Mouse (Mus musculus) 3134 (cell line): Measurements from ENCODE around the gene H2-Eb1.
A peak's percentile ranks its signal among the peaks of the same experiment; 100 is the strongest.
"Not testable (repeated sequence)": the region's sequence is repeated elsewhere in the genome, so short reads cannot be mapped to it uniquely, and the experiment has no call there.

Experiments
- DNase-seq: peaks from one replicate; pipeline ENCODE4 v3.0.0-alpha.2; 2011; ENCODE audit warnings: low spot score; ENCODE audit not compliant: insufficient read length; ENCODE audit errors: extremely low read depth

Gene H2-Eb1

GRCm38 (mm10) chr17:34287648-34288047, 18.0 kb upstream of the H2-Eb1 start, which contains the start of gene H2-Aa:
TSS of gene H2-Aa (minus strand) at chr17:34287823.
- DNase-seq = peak; percentile 38

GRCm38 (mm10) chr17:34288131-34288530, 17.5 kb upstream of the H2-Eb1 start:
- no peak for DNase-seq

DNA sequence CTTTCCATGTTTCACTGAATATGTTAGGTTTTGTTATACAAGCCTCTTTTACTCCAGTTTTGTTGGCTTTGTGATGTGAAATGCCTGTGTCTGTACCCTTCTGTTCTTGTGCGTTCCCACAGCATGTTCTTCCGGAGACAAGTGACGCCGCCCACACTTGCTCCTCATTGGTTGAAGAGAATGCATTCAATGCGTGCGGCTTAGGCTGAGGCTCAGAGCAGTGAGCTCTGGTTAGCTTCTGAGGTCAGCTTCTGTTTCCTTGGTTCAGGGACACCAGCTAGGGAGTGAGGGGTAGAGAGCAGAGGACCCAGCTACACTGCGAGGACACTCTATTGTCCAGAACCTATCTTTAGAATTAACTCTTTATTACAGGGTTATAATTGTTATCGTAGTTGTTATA, 14.1 kb upstream of the H2-Eb1 start:
- no peak for DNase-seq

DNA sequence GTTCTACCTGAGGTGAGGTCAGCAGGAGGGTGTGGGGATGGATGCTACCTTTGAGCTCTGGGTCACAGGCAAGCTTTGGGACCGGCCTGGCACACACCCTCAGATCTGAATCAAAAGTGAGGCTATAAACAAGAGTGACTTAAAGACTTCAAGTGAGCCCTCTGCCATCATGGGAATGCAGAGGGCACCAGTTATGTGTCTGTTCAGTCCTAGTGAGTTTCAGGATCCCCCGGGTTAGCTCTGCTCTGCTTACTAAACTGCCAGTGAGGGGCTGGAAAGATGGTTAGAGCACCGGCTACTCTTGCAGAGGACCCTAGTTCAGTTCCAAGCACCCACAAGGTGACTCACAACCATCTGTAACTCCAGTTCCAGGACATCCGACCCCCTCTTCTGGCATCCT, 13.1 kb upstream of the H2-Eb1 start:
- DNase-seq = no peak

DNA sequence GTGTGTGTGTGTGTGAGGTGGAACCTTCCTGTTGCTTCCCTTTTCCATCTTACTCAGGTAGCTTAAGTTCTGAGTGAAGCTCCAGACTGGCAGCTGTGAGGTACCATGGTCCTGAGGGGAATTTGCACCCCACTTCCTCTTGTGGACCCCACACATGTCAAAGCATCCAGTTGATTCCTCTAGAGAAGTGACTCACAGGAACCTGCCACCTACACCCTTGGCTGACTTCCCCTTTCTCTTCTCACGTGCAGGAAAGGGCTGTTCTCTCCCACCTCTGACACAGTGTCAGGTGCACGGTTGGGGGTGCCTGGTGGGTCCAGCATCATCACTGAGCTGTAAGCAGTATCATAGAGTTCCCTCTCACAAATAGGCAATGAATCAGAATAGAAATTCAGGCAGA, 12.1 kb upstream of the H2-Eb1 start:
- DNase-seq = no peak

GRCm38 (mm10) chr17:34294249-34294648, 11.4 kb upstream of the H2-Eb1 start:
- no peak for DNase-seq

DNA sequence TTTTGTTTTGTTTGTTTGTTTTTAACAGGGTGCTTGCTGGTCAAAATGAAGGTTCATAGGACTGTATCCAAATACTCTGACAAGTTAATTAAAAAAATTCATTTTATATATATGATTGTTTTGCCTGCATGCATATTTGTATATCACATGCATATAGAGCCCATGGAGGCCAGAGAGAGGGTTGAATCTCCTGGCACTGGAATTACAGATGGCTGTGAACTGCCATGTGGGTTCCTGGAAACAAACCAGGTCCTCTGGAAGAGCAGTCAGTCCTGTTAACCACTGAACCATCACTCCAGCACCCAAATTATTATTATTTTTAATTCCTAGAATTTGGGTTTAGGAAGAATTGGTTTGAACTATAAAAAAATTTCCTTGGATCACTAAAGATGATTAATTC, 10.4 kb upstream of the H2-Eb1 start:
- no peak for DNase-seq

GRCm38 (mm10) chr17:34295891-34296794, 9.5 kb upstream of the H2-Eb1 start:
- DNase-seq = no peak

DNA sequence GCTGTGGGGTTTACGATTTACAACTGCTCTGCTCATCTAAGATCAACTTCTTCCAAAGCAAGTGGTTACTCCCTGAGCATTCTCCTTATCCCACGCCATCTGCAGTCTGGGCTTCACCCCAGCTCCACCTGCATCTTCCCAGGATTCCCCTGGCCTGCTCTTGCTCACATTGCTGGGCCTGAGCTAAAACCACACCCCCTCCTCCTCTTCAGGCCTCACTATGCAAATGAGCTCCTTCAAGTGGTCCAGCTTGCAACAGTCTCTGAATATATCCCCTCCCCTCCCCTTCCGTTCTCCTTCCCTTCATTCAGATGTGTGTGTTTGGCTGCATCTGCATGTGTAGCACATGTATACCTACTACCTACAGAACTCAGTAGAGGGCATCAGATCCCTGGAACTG, 6.3 kb upstream of the H2-Eb1 start:
- DNase-seq = no peak

DNA sequence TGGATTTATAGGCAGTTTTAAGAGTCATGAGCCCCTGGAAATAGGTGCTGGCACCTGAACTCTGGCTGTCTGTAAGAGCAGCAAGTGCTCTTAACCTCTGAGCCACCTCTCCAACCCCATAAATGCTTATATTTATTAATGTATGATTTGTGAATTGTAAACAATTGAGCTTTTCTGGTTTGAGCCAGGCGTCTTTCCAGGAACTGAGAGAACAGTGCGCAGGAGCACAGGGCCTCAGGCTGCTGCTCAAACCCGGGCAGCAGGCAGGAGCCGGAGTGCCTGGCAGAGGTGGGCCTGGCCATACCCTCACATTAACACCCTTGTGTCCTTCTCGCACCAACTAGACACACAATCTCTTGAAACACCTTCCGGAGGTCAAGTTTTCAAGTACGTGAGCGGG, 5.6 kb upstream of the H2-Eb1 start:
- no peak for DNase-seq

- DNase-seq = no peak
Measured at GRCm38 (mm10) chr17:34300691-34301566, 4.7 kb upstream of the H2-Eb1 start.

DNA sequence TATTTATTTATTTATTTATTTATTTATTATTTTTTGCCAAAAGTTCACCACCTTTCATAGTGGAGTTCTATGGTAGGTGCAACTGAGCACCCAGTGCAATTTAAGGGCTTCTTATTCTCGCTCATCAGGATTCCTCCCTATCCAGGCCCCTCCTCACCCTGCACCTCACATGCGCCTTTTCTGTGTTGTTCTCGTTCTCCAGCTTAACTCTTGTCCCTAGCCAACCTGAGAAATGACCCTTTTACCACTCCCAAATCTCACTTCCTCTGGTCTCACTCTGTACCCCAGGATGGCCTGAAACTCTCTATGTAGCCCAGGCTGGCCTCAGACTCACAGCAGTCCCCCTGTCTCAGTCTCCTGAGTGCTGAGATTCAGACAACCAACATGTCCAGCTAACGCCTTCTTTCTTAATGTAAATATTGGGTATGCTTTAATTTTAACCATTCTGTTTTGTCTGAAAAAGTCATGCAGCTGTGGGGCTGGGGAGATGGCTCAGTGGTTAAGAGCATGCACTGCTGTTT, 3.9 kb upstream of the H2-Eb1 start:
- DNase-seq = no peak

DNA sequence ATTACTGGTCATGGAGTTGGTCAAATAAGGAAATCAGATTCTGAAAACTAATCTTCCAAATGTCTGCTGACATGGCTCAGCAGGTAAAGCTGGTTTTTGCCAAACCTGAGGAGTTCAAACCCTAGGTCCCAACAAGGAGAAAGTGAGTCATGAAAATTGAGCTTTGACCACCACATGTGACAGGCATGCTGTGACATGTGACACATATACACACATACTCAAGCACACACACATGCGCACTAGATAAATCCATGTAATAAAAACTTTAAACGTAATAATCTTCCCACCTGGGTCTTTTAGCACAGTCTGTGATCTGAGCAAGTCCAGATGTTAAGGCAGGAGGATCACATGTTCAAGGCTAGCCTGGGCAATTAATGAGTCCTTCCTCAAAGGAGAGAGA, 1.9 kb upstream of the H2-Eb1 start:
- DNase-seq = no peak

DNA sequence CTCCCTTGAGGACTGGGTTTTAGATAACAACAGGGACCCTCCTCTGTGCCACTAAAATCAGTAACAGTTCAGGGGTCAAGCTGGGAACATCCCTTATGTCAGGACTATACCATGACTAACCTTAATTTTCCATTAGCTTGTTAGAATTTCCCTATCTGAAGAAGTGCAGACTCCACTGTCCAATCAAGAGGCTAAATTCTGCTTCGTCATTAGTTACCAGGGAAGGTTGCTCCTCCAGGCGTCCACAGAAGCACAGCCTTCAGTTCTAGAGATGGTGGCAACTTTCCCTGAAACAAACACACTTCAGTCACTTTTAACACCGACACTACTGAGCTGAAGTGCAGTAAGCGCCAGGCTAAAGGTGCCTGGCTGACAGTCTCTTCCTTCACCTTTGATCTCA, 916 bp upstream of the H2-Eb1 start:
- no peak for DNase-seq

GRCm38 (mm10) chr17:34306407-34306806, 740 bp downstream of the H2-Eb1 start:
- DNase-seq = no peak

DNA sequence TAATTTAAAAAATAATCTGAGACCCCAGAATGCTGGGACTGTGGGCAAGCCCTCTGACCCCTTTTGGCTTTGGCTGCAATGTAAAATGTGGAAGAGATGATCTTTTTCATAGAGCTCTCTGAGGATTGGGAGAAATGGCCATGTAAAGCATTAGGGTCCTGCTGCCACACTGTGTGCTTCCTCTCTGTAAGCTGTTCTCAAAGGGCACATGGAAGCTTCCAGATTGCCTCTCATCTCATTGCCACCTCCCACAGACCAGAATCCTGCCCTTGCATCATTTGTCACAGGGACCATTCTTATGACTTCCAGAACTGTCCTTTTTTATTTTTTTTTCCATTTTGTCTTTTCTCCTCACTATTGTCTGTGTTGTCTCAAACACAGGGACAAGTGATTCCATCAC, 1.5 kb downstream of the H2-Eb1 start:
- DNase-seq = no peak

- DNase-seq = no peak
Measured at GRCm38 (mm10) chr17:34308161-34308560, 2.5 kb downstream of the H2-Eb1 start.

GRCm38 (mm10) chr17:34309225-34309624, 3.6 kb downstream of the H2-Eb1 start:
- DNase-seq = no peak

- no peak for DNase-seq
Measured at GRCm38 (mm10) chr17:34309683-34310385, 4.2 kb downstream of the H2-Eb1 start.

- DNase-seq = not testable (repeated sequence)
Measured at GRCm38 (mm10) chr17:34310526-34310925, 4.9 kb downstream of the H2-Eb1 start.

DNA sequence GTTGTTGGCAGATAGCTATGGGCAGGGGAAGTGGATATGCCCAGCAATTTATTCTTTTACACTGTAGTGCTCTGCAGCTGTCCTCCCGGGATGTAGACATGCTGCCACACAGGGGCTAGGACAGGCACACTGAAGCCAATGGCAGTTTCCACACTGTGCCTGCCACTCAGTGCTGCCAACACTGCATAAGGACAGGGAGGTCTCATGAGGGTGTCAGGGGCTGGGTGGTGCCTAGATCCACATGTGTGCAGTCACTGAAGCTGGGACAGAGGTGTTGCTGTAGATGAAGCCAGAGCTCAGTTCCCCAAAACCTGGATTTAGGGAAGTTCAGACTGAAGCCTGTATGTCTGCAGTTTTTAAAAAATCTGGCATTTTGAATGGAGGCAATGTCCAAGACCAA, 6.5 kb downstream of the H2-Eb1 start:
- DNase-seq = no peak
